Mouse (Mus musculus) liver, adult 2 months (tissue): ENCODE data around the gene Nectin2. TPM values are rescaled to one million over a fixed set of nuclear protein-coding genes. Genes with fewer than 3 reads are reported as not detected.
"Not testable (repeated sequence)": the region's sequence is repeated elsewhere in the genome, so short reads cannot be mapped to it uniquely, and the experiment has no call there.

Source experiments
- DNase-seq: peaks from one replicate; pipeline ENCODE4 v3.0.0-alpha.2; 2011; ENCODE audit warnings: low read depth, low spot score; ENCODE audit errors: extremely low read depth
- H3K27ac ChIP-seq: fragments of 200-500 bp; replicated peaks from 2 replicates; pipeline ENCODE4 v1.5.1; 2012; ENCODE audit warnings: low read depth, mild to moderate bottlenecking, control low read depth, inconsistent platforms, low read length; ENCODE audit not compliant: insufficient read depth
- H3K27me3 ChIP-seq: fragments of 200-500 bp; 2 replicates; pipeline ENCODE4 v1.6.1; 2012; ENCODE audit warnings: mild to moderate bottlenecking, moderate library complexity, low read length, inconsistent platforms; ENCODE audit not compliant: control insufficient read depth, insufficient read depth
- H3K36me3 ChIP-seq: fragments of 200-500 bp; 2 replicates; pipeline ENCODE4 v1.6.1; 2012; ENCODE audit warnings: low read length, inconsistent platforms; ENCODE audit not compliant: control insufficient read depth, insufficient read depth
- H3K4me1 ChIP-seq: fragments of 200-500 bp; 2 replicates; pipeline ENCODE4 v1.6.1; 2011; ENCODE audit warnings: low read length; ENCODE audit not compliant: control insufficient read depth, insufficient read depth
- H3K4me3 ChIP-seq: fragments of 200-500 bp; 2 replicates; pipeline ENCODE4 v1.5.1; 2011; ENCODE audit warnings: low read depth, mild to moderate bottlenecking, control low read depth, low read length, moderate library complexity; ENCODE audit not compliant: insufficient read depth
- H3K79me2 ChIP-seq: fragments of 200-500 bp; 2 replicates; pipeline ENCODE4 v1.6.1; 2012; ENCODE audit warnings: inconsistent platforms, mild to moderate bottlenecking, low read length, moderate library complexity; ENCODE audit not compliant: control insufficient read depth, insufficient read depth
- H3K9ac ChIP-seq: fragments of 200-500 bp; 2 replicates; pipeline ENCODE4 v1.6.1; 2012; ENCODE audit warnings: low read depth, mild to moderate bottlenecking, control low read depth, inconsistent platforms, low read length
- CTCF ChIP-seq: fragments of 200-500 bp; IDR thresholded peaks from 2 replicates; pipeline ENCODE4 v1.5.1; 2011; ENCODE audit warnings: low read depth, low read length, control low read depth
- POLR2A ChIP-seq: fragments of 200-500 bp; IDR thresholded peaks from 2 replicates; pipeline ENCODE4 v1.6.1; 2011; ENCODE audit warnings: low read length, control low read depth; ENCODE audit not compliant: insufficient read depth; ENCODE audit errors: extremely low read depth
- WGBS: fragments of 180-500 bp; shearing (Covaris S2); methylation state at CpG from one replicate; pipeline ENCODE4 v1.1.7; 2018; 5-methylcytosine and 5-hydroxymethylcytosine counted together
- polyA plus RNA-seq: library from polyadenylated mRNA; depleted of rRNA; stranded (reverse); fragments of >200 nt; gene quantifications from 2 replicates; pipeline ENCODE4 v1.2.3, GENCODE M21; 2012
- total RNA-seq: library from RNA; depleted of rRNA; stranded (reverse); fragments of >200 nt; gene quantifications from 2 replicates; pipeline ENCODE4 v1.2.3, GENCODE M21; 2014

Nectin2 gene
- total and polyA plus RNA-seq, 2 experiments: 17.8 to 68.7 TPM

DNA sequence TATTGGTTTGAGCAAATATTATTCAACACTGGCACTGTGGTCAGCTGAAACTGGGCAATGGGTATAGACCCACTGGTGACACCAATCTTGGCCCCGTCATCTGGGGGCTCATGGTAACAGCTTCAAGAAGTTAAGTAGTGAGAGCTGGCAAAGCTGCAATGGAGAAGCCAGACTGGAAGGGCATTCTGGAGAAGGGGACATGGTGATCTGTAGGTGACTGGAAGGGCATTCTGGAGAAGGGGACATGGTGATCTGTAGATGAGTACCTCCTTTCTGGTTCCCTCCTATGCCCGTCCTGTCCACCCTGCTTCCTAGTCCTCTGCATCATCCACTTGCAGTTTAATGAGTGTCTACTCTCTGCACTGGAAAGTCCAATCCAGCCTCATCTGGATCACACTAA lies 61.7 kb downstream of the Nectin2 start:
- no peaks in the 10 kb centered on the region for H3K36me3 ChIP-seq
- no peak for TF ChIP-seq POLR2A
- no peak for TF ChIP-seq CTCF
- H3K27ac ChIP-seq: peak overlapping the region; percentile 90
- H3K79me2 ChIP-seq: no peaks in the 10 kb centered on the region
- no peaks in the 10 kb centered on the region for H3K27me3 ChIP-seq
- DNase-seq: peak; percentile 68
- peaks cover 42% of the 10 kb centered on the region for H3K4me1 ChIP-seq
- no peak overlapping the region for H3K4me3 ChIP-seq
- H3K9ac ChIP-seq: peak overlapping the region; percentile 31; the same call in 1 of the 2 replicates
- 19% methylated on average over 2 of the region's 2 CpGs for WGBS

DNA sequence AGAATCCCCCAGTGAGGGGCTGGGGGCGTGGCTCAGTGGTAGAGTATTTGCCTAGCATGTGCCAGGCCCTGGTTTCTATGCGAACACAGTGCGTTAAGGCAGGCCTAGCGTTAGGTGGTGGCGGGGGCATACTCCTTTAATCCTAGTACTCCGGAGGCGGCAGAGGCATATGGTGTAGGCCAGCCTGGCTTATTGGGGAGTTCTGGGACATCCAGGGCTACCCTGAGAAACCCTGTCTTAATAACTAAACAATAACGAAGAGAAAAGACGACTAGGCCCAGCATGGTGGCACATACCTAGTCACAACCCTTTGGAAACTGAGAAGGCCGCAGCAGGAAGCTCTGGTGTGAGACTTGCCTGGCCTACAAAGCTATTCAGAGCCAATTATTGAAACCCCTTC lies 62.2 kb downstream of the Nectin2 start:
- Histone ChIP-seq H3K27me3 (no peaks in the 10 kb centered on the region), H3K9ac (peak overlapping the region; percentile 20; the same call in 1 of the 2 replicates), H3K79me2 (no peaks in the 10 kb centered on the region), H3K36me3 (no peaks in the 10 kb centered on the region), H3K4me3 (no peak overlapping the region), H3K27ac (peak overlapping the region; percentile 99), H3K4me1 (peaks cover 44% of the 10 kb centered on the region)
- 33% methylated on average over 10 of the region's 10 CpGs for WGBS
- TF ChIP-seq CTCF (0 out of 2 replicates have a peak, but pooled peaks have one; percentile 1), POLR2A (no peak)
- DNase-seq: peak; percentile 66

DNA sequence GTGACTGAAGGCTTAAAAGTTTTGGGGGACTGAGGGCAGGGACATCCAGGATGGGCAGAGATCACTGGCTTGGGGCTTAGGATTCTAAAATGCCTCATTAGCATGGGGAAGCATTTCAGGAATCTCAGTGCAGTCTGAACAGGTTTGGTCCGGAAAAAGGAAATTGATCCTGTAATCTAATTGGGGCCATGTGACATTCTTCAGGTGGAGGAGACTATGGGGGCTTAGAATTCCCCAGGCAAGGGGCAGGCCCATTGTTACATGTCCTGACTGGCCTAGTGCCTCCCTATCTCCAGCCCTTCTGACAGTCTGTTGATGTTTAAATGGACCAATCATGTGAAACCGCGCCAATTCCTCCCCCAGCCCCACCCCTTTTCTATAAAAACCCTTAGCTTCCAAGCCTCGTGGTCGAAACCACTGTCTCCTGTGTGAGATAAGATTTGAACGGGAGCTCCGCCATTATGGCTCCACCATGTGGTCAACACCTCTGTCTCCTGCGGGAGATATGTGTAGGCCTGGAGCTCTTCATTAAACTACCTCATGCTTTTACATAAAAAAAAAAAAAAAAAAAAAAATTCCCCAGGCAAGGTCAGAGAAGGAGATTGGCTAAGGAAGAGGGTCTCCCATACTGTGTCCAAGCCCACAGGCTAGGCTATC lies 63.2 kb downstream of the Nectin2 start:
- not testable (repeated sequence) for H3K36me3 ChIP-seq, H3K4me3 ChIP-seq, H3K79me2 ChIP-seq, H3K27me3 ChIP-seq
- Histone ChIP-seq H3K9ac (peak overlapping the region; percentile 49), H3K4me1 (peaks cover 42% of the 10 kb centered on the region), H3K27ac (peak overlapping the region; percentile 99)
- TF ChIP-seq POLR2A: 0 out of 2 replicates have a peak, but pooled peaks have one; percentile 28
- DNase-seq: peak; percentile 81
- 7% methylated on average over 8 of the region's 8 CpGs for WGBS

DNA sequence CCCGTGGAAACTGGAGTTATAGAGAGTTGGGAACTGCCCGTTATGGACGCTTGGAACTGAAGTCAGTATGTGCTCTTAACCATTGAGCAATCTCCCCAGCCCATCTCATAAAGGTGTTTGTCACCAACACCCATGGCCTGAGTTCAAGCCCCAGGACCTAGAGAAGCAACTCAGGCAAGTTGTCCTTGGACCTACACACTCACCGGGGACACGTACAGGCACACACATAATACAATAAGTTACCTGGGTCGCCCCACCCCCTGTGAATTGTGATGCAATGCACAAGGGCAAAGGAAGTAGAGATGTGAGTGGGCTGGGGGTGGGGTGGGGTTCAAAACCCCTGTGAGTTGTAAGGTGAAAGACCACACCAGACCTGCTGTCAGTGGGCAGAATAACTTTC lies 63.8 kb downstream of the Nectin2 start:
- peak overlapping the region; percentile 49 for H3K9ac ChIP-seq
- H3K79me2 ChIP-seq: no peaks in the 10 kb centered on the region
- H3K4me1 ChIP-seq: peaks cover 44% of the 10 kb centered on the region
- TF ChIP-seq POLR2A: no peak
- no peak for TF ChIP-seq CTCF
- no peaks in the 10 kb centered on the region for H3K36me3 ChIP-seq
- H3K4me3 ChIP-seq: no peak overlapping the region
- peak overlapping the region; percentile 99 for H3K27ac ChIP-seq
- H3K27me3 ChIP-seq: no peaks in the 10 kb centered on the region
- DNase-seq: peak; percentile 91
- WGBS: 35% methylated on average over 6 of the region's 6 CpGs

DNA sequence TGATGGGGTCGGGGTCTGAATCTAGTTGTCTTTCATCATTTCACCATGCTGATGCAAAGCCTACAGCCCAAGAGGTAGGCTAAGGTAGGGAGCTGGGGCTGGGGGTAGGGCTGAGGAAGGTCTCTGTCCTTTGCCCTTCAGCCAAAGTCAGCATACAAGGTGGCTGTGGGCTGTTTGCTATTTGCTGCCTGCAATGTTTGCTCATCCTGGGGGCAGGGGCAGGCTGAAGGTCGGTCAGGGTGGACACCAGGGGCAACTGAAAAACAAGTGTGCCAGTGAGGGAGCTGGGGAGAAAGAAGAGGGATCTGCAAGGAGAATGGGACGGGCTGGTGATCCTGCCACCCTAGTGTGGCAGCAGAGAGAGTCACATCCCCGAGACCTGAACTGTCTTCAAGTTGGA lies 64.9 kb downstream of the Nectin2 start:
- H3K27ac ChIP-seq: peak overlapping the region; percentile 99

DNA sequence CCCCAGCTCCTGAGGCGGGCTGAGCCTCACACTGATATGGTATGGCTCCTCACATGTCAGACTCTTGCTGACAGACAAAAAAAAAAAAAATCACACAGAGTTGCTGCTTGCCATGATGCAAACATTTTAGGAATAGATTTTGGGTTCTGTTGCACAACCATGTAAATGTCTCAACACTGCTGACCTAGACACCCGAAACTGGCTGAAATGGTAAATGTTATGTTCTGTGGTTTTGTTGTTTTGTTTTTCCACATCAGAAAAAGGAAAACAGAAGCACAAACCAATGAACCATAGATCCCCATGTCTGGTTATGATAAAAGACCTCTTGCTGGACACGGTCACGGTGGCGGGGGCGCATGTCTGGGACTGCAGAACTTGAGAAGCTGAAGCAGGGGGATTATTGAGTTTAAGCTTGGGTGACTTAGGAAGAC lies 66.5 kb downstream of the Nectin2 start:
- H3K27me3 ChIP-seq: no peaks in the 10 kb centered on the region
- DNase-seq: peak; percentile 83
- peaks cover under 1% of the 10 kb centered on the region; the same call in 1 of the 2 replicates for H3K79me2 ChIP-seq
- peak overlapping the region; percentile 98 for H3K27ac ChIP-seq
- 40% methylated on average over 6 of the region's 6 CpGs for WGBS
- TF ChIP-seq POLR2A: no peak
- no peak overlapping the region for H3K4me3 ChIP-seq
- 0 out of 2 replicates have a peak, but pooled peaks cover 2% of the 10 kb centered on the region for H3K36me3 ChIP-seq
- H3K9ac ChIP-seq: peak overlapping the region; percentile 41
- peaks cover 31% of the 10 kb centered on the region for H3K4me1 ChIP-seq

More for the DNA sequence above, 64.9 kb downstream of the Nectin2 start:
- Histone ChIP-seq H3K79me2 (no peaks in the 10 kb centered on the region; the same call in 1 of the 2 replicates), H3K36me3 (no peaks in the 10 kb centered on the region), H3K4me3 (no peak overlapping the region), H3K27me3 (no peaks in the 10 kb centered on the region), H3K9ac (peak overlapping the region; percentile 77), H3K4me1 (peaks cover 41% of the 10 kb centered on the region)
- WGBS: 14% methylated on average over 4 of the region's 4 CpGs
- DNase-seq: peak; percentile 95
- no peak for TF ChIP-seq CTCF
- peak; percentile 72 for TF ChIP-seq POLR2A
